ENCODE assay signal across 28 mouse cellular contexts in genomic region chr15:68626976-68627375, GRCm38 (mm10).
"Had no signal": no experiment of that assay in that cellular context is flagged by ENCODE, and none has a peak within 500 bp of the region (broad histone marks: within the 10 kb centered on the region; RNA-seq: fewer than 3 reads in every experiment).

No protein-coding gene starts in this region.

- ATAC-seq: forebrain, embryonic 13.5 days; forebrain, embryonic 14.5 days; forebrain, embryonic 15.5 days; forebrain, embryonic 16.5 days; forebrain, postnatal 0 days had no signal

- H3K4me3 ChIP-seq: embryonic facial prominence, embryonic 10.5 days; embryonic facial prominence, embryonic 12.5 days; embryonic facial prominence, embryonic 13.5 days; embryonic facial prominence, embryonic 15.5 days; erythroblast, embryonic 14.5 days; forebrain, embryonic 10.5 days; forebrain, embryonic 12.5 days; forebrain, embryonic 13.5 days; forebrain, embryonic 15.5 days; gastrocnemius, adult 2 months had no signal

- H3K27me3 ChIP-seq: embryonic facial prominence, embryonic 12.5 days; embryonic facial prominence, embryonic 13.5 days; embryonic facial prominence, embryonic 15.5 days; forebrain, embryonic 12.5 days; forebrain, embryonic 13.5 days; forebrain, embryonic 15.5 days had no signal

- DNase-seq: cerebellum, adult 2 months; cerebellum, adult 8-10 months; cerebellum, adult 9-10 months; cerebellum, adult 9-11 months; cerebellum, postnatal 10 days; cerebellum, postnatal 14 days; cerebellum, postnatal 25 days; cerebellum, postnatal 36 days; embryo, embryonic 11 days; forebrain, postnatal 0 days; gastrocnemius, adult 2 months; gastrocnemius, postnatal 10 days; gastrocnemius, postnatal 14 days; gastrocnemius, postnatal 25 days; gastrocnemius, postnatal 36 days; heart, adult 11 months; heart, adult 18-20 months had no signal

- H3K9me3 ChIP-seq: embryonic facial prominence, embryonic 10.5 days; embryonic facial prominence, embryonic 12.5 days; embryonic facial prominence, embryonic 13.5 days; embryonic facial prominence, embryonic 15.5 days; forebrain, embryonic 10.5 days; forebrain, embryonic 12.5 days; forebrain, embryonic 13.5 days; forebrain, embryonic 15.5 days had no signal

- H3K36me3 ChIP-seq: embryonic facial prominence, embryonic 10.5 days; embryonic facial prominence, embryonic 12.5 days; embryonic facial prominence, embryonic 13.5 days; embryonic facial prominence, embryonic 15.5 days; forebrain, embryonic 10.5 days; forebrain, embryonic 12.5 days; forebrain, embryonic 15.5 days had no signal

- H3K9ac ChIP-seq: embryonic facial prominence, embryonic 12.5 days; embryonic facial prominence, embryonic 13.5 days; embryonic facial prominence, embryonic 15.5 days; forebrain, embryonic 12.5 days; forebrain, embryonic 13.5 days; forebrain, embryonic 15.5 days; forebrain, postnatal 0 days had no signal

- H3K4me2 ChIP-seq: embryonic facial prominence, embryonic 12.5 days; embryonic facial prominence, embryonic 13.5 days; embryonic facial prominence, embryonic 15.5 days; forebrain, embryonic 12.5 days; forebrain, embryonic 13.5 days; forebrain, embryonic 15.5 days had no signal

- H3K27ac ChIP-seq: embryonic facial prominence, embryonic 10.5 days; embryonic facial prominence, embryonic 12.5 days; embryonic facial prominence, embryonic 13.5 days; embryonic facial prominence, embryonic 15.5 days; forebrain, embryonic 10.5 days; forebrain, embryonic 12.5 days; forebrain, embryonic 13.5 days; forebrain, embryonic 15.5 days; gastrocnemius, adult 2 months had no signal

- H3K4me1 ChIP-seq: embryonic facial prominence, embryonic 10.5 days; embryonic facial prominence, embryonic 12.5 days; embryonic facial prominence, embryonic 13.5 days; embryonic facial prominence, embryonic 15.5 days; forebrain, embryonic 10.5 days; forebrain, embryonic 12.5 days; forebrain, embryonic 13.5 days; forebrain, embryonic 15.5 days had no signal
